Mouse (Mus musculus) T-helper 17 cell (primary cell): ENCODE results near the gene Spata16.

ENCODE experiments used
- in situ Hi-C, 2 experiments: fragments of 300-600 bp; cut with MboI, MseI; formaldehyde crosslinking; loops; 1 replicate in 1 of 2; 2 replicates in 1 of 2; pipeline ENCODE4 v1.15.1; 2025; ENCODE audit warnings: high pct_unique_total_duplicates in 2 of 2

The Spata16 gene

DNA sequence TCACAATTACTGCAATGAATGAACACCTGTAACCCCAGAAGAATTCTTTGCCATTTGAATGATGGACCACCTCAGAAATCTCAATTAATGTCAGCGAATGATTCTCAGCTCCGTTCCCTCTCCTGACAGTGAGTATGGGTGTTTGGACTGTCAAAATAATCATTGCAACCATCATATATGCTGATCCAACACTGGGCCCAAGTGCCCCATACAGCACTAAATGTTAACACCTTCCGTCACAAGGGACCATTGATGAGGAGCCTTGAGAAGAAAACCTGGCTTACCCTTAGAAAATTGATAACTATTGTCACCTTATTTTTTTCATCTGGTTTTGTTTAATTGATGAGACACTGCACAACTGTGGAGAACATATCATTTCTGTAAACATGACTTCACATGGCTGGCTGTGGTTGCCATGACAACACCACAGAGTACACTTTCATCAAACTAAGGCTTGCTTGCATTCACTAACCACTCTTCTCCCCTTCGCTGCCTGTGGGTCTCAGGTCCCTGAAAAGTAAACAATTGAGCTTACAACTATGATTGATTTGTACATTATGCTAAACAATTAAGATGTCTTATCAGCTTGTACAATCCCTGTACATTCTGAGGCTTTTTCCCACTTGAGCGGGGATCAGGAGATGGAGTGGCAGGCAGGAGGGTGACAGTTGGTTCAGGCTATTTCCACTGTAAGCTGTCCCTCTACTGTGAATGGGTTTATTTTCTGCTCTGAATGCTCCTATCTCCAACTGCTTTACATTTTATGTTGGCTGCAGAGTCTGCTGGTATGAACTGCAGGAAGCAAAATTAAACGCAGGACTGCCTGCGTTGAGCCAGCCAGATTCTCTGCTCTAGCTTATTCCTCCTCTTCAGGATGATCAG, 189.8 kb downstream of the Spata16 start:
- in situ Hi-C loops = no loop called here

DNA sequence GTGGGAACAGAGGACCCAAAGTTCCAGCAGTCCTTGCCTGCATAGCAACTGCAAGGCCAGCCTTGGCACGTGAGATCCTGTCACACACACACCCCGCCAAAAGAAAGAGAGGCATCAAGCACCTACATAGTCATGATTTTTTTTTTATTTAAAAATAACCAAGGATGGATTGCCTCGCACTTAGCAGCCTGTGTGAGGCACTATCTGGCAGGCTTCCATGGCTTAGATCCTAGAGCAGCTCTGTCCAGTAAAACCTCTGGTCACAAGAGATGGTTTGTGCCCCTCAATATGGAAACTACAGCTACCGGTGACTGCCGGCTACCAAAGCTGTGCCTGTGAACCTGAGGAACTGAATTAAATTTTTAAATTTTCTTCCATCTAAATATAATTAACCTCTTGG, 195.5 kb downstream of the Spata16 start:
- in situ Hi-C loops = no loop called here

DNA sequence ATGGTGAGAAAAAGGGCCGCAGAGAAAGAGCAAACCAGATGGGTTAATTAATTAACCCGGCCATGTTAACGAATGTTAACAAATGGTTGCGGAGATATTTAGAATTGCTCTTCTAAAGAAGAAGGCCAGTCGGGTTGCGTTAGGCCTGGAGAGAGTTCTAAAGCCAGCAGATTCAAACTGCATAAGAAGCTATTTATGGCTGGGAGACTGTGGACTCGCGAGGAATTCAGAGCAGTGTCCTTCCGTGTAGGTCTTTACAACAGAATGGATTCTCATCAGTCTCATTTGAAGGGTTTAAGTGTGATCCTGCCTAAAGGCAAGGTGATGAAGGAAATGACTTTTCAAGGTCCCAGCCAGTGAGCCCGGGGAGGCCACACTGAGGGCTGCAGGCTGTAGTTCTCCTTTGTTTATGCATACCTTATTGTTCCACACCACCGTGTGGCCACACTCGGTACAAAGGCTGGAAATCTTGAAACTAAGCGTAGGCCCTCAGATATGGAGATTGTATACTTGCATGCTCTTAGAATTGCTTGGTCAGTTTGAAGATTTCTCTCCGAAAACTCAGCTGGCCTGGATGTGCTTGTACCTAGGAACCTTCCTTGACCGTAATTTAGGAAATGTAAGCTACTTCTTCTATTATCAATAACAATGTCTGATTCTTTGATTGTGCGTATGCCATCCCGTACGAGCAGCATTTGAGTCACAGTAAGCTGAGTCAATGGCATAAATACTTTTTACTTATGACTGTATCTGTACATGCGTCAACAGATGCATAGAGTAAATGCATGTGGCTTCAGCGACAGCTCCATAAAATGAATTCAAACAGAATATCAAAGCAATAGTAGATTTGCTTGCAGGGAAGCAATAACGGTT, 197.0 kb downstream of the Spata16 start:
- in situ Hi-C loops = no loop called here

- in situ Hi-C loops = no loop called here
Measured at GRCm38 (mm10) chr3:26835051-26835755, 197.8 kb downstream of the Spata16 start.

- in situ Hi-C loops = no loop called here
Measured at GRCm38 (mm10) chr3:26845041-26845440, 207.6 kb downstream of the Spata16 start.

DNA sequence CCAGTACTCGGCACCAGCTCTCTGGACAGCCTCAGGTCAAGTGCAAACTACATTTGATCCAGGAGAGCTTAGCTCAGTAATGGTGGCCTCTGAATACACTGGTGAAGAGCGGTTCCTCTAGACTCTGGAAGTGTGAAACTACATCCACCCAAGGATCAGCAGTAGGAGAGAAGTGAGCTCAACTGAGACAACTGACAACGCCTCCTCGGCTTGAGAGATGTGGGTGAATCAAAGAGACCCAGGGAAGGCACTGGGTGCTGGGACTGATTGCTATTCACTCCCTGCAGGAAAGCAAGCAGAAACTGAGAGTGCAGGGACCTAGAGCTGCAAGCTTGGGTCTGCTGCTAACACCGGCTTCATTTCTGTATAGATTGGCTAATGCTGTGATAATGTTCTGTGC, 210.5 kb downstream of the Spata16 start:
- in situ Hi-C loops = no loop called here

DNA sequence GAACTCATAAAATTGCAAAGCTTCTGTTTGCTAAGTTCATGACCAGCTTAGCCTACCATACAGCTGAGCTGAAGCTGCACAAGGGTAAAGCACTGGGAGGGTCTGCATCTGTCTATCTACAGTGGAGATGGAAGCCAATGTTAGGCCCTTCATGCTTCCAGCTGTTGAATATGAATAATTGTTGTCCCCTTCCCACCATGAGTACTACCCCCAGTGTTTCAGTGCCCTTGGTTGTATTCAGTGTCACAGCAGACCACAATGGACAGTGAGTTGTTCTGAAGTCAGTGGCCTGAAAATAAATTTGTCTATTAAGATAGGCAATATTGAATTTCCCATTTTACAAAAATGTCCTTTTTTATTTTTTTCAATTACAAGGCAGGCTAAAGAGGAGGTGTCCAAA, 212.8 kb downstream of the Spata16 start:
- in situ Hi-C loops = no loop called here

GRCm38 (mm10) chr3:26850691-26851563, 213.5 kb downstream of the Spata16 start:
- in situ Hi-C loops = no loop called here

DNA sequence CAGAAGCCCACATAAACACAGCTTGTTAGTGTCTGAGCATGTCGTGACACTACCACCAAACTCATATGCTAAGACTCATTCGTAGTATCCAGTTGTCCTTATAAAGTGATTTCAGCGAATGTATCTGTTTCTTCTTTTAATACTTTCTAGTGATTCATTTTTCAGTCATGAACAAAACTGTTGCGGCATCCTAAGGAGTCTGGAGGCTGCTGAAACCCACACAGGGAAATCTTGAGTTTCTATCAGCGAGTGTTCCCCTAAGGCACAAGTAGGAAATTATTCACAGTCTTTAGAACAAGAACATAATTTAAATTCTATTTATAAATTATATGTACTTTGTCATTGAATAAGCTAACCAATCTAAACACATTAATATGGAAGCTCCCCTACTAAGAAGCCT, 216.1 kb downstream of the Spata16 start:
- in situ Hi-C loops = no loop called here

- in situ Hi-C loops = no loop called here
Measured at GRCm38 (mm10) chr3:26874706-26875105, 237.3 kb downstream of the Spata16 start.

- in situ Hi-C loops = no loop called here
Measured at GRCm38 (mm10) chr3:26877291-26877690, 239.9 kb downstream of the Spata16 start.

GRCm38 (mm10) chr3:26916607-26917006, 279.2 kb downstream of the Spata16 start:
- in situ Hi-C loops = loop anchor here in 1 of 2 experiments (10.0 kb wide), 1 partner anchor 1972 kb away; no protein-coding TSS in a partner anchor

DNA sequence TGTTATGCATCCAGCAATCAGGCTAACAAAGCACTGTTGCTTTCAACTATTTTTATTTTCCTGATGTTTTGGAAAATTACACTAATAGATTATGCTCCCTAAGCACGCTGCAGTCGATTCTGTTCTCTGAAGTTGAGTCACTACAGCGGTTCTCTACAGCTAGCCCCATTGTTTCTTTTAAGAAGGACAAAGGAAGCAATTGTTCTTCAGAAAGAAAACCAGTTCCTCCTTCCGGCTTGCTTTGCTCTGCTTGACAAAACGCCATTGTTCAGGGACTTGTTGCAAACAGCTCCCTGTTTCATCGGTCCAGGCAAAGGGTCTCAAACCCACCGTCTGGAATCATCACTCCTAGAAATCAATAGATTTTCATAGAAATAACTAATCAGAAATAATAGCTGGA, 283.6 kb downstream of the Spata16 start:
- in situ Hi-C loops = no loop called here

- in situ Hi-C loops = no loop called here
Measured at GRCm38 (mm10) chr3:26921576-26921975, 284.2 kb downstream of the Spata16 start.

DNA sequence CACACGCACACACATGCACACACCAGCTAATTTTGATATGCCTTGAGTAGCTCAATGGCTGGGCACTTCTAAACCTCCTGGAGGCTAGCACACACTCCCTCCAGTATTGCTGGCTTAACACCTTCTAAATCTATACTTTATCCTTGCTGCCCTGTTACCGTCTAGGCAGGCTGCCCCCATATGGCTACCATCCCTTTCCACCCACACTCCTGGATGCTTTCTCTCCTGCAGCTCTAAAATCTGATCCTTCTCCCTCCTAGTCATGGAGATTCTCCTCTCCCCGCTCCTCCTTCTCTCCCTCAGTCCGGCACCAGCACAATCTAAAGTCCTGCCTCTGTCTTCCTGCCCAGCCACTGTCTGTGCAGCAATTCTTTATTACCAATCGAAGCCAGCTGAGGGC, 286.0 kb downstream of the Spata16 start:
- in situ Hi-C loops = no loop called here

DNA sequence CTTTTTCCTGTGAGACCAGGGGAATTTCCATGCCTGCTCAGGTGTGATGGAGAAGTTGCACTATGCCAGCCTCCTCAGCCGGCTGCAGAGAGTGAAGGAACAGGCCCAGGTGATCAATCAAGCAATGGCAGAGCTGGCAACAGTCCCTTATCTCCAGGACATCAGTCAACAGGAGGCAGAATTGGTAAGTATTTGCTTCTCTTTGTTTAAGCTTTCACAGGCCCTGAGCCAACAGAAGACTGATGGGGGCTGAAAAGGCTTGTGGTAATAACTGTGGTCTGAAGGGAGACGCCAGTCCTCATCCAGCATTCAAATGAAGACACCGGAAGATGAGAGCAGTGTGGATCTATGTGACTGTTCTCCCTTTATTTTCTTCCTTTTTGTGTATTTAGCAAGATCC, 286.8 kb downstream of the Spata16 start:
- in situ Hi-C loops = no loop called here

DNA sequence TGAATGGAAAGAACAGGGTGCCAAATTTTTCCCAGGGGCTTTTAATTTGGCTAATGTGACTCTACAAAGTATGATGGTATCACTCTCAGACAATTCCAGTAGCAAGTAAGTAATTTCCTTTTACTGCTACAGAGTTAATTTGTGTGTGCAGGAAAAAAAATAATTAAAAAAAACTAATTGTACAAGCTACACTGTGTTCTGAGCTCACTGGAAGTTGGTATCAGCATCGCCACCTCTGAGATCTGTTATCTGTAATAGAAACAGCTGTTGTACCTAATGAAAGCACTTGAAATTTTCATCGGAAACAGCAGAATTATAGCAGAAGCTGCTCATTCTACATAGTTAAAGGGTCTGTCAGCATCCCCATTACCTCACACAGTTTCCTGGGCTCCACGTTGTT, 295.7 kb downstream of the Spata16 start:
- in situ Hi-C loops = no loop called here

DNA sequence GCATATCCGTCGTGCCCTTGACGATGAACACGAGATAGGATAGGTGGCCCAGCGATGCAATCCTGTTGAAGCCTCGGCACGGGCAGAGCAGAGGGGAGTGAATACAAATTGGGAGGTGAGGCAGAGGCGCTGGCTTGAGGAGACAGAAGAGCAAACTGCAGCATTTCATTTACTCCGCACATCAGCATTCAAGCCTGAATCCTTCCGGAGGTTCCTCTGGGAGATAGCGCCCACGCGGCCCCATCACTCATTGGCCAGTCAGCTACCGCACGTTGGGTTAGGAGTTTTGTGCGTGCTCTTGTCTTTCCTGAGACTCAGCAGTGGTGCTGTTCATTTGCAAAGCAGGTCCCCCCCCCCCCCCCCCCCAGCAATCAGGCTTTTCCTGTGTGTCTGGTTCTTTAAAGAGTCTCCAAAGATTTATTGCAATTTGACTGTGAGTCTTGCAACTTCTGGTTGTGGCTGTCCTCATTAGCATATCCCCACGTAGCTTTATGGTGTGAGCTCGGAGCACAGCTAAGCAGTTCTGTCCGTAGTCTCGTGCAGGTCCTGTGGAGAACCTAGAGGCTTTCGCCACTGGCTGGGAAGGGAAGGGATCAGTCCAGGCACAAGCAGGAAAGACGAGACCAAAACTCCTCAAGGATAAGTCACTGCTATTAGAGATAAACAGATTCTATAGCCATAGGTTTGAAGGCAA, 299.6 kb downstream of the Spata16 start:
- in situ Hi-C loops = no loop called here

DNA sequence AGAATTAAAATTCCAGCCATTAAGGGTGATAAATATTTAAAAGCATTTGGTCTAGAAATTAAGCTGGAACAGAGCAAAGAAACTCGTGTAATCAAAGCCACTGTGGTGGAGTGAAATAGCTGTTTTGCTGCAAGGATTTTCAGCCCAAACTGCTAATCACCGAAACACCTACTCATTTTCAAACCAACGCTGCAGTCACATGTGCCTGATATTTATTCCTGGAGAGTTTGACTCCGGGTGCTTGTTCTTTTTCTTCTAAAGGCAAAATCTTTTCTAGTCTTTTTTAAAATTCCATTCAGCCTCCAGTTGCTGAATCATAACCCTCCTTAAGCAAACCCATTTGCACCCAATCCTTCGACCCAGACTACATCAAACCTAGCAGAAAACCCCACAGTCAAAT, 329.4 kb downstream of the Spata16 start:
- in situ Hi-C loops = no loop called here

DNA sequence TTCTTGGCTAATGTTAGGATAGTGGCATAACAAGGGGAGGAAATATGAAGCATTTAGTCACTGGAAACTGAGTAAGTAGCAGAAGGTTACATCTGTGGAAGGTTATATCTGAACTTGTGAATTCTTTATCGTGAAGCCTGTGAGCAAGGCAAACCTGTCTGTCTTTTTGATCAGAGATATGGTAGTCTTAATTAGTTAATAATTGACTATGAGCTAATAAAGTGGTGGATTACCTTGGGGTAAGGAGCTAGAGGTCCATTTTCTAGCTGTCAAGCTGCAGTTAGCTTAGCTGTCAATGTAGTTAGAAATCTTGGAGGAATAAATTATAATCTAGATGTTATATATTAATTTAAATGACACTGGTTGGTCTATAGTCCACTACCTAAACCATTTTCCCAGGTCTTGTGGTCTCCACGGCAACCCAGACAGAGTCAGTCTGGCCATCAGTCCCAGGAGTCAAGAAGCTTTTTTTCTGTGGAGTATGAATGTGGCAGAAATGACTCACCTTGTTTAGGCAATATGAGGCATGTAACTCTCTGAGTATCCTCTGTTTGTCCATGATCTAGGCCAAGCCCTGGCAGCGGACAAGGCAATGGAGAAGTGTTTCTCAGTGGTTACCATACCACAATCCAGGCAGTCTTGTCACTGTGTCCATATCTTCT, 331.6 kb downstream of the Spata16 start:
- in situ Hi-C loops = no loop called here
